Mouse (Mus musculus): ENCODE data around the gene Dclk2.

Dclk2 gene

GRCm38 (mm10) chr3:86754178-86754577, 166.5 kb downstream of the Dclk2 start:
- no peak for DNase-seq

DNA sequence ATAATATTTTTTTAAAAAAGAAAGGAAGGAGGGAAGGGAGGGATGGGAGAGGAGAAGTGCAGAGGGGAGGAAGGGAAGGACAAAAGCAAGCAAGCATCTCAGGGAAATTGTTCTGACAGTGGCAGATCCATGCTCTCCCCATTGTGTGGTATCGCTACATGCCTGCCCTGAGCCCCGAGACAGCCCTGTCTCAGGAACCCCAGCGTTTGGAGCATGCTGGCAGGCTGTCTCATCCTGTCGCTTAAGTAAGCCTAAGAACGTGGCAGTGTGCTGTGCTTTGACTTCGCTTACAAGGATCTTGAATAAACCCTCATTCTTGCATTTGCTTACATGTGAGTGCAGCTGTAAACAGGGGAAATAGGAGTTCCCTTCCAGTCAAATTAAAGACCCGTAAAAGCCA, 170.0 kb downstream of the Dclk2 start:
- no peak for DNase-seq

DNA sequence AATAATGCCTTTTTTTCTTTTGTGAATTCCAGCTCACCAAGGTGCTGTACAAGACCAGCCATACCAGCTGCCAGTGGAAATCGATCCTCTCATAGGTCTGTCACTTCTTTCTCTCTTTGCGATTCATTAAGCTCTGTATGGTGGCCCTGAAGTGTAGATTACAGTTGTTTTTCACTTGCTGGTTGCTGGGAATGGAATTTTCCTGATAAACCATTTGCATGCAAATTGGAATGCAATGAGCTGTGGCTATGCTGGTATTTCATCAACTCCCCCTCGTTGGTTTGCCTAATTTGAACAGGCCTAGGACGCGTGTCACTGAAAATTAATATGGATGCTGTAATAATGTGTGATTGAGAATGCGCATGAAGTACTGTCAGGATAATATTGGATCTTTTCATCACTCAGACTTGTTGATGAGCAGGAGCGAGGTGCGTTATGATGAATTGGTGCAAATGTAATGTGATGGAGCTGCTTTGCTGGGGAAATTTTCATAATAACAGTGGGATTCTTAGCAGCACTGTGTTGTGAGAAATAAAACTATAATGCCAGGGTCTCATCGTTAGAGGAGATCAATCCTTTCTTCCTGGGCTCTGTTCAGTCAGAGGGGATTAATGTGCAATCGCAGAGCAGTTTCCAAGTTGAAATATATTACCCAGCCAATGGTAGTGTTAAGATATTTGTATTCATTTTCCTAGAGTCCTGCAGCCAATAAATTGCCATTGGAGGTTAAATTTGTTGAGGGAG, 174.7 kb downstream of the Dclk2 start:
- DNase-seq = no peak

GRCm38 (mm10) chr3:86745348-86745747, 175.3 kb downstream of the Dclk2 start:
- peak; percentile 21 for DNase-seq

GRCm38 (mm10) chr3:86739745-86740144, 180.9 kb downstream of the Dclk2 start:
- DNase-seq = no peak

DNA sequence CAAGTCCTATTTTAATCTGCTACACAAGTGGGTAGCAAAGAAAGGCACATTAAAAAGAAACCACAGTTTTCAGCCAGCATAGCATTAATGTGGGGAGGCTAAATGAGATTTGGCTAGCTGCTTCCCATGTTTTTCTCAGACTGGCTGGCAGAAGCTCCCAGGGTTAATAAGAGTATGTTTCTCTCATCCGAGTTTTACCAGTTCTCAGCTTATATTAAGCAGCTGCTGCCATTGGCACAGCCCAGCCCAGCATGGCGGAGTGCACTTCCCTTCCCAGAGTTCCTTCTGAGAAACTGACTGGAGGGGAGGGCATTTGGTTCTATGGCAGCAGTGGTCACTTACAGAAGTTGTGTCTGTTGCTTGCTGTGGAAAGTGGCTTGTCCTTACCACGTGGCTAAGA, 181.8 kb downstream of the Dclk2 start:
- DNase-seq = no peak
